Mouse (Mus musculus) hindbrain, embryonic 11.5 days (tissue): ENCODE data around the gene Srrd. TPM values are rescaled to one million over a fixed set of nuclear protein-coding genes. Genes with fewer than 3 reads are reported as not detected.

ENCODE experiments used
- ATAC-seq: fragments of 200-750 bp; cut with Nextera tagmentation; 2 replicates; pipeline ENCODE4 v1.8.0; 2017; ENCODE audit warnings: mild to moderate bottlenecking, moderate TSS enrichment, moderate library complexity; ENCODE audit not compliant: low FRiP score
- DNase-seq: peaks from one replicate; pipeline ENCODE4 v3.0.0-alpha.2; 2015; ENCODE audit warnings: low spot score
- H3K27ac ChIP-seq: fragments of 300-500 bp; sonication (generic); 2 replicates; pipeline ENCODE4 v1.5.1; 2014; ENCODE audit warnings: mild to moderate bottlenecking, low read depth, low read length
- H3K27me3 ChIP-seq: fragments of 300-500 bp; sonication (generic); 2 replicates; pipeline ENCODE4 v1.6.1; 2014; ENCODE audit warnings: mild to moderate bottlenecking, low read length, moderate library complexity, mixed read lengths; ENCODE audit not compliant: control insufficient read depth, insufficient read depth
- H3K36me3 ChIP-seq: fragments of 300-500 bp; sonication (generic); 2 replicates; pipeline ENCODE4 v1.6.1; 2014; ENCODE audit warnings: mild to moderate bottlenecking, low read length, moderate library complexity, mixed read lengths; ENCODE audit not compliant: control insufficient read depth, insufficient read depth
- H3K4me1 ChIP-seq: fragments of 300-500 bp; sonication (generic); replicated peaks from 2 replicates; pipeline ENCODE4 v1.6.1; 2014; ENCODE audit warnings: low read length, mixed read lengths; ENCODE audit not compliant: control insufficient read depth, insufficient read depth
- H3K4me2 ChIP-seq: fragments of 300-500 bp; sonication (generic); replicated peaks from 2 replicates; pipeline ENCODE4 v1.6.1; 2014; ENCODE audit warnings: mild to moderate bottlenecking, low read depth, low read length
- H3K4me3 ChIP-seq: fragments of 300-500 bp; sonication (generic); 2 replicates; pipeline ENCODE4 v1.5.1; 2014; ENCODE audit warnings: low read depth, low read length
- H3K9ac ChIP-seq: fragments of 300-500 bp; sonication (generic); 2 replicates; pipeline ENCODE4 v1.6.1; 2014; ENCODE audit warnings: low read depth, low read length
- H3K9me3 ChIP-seq: fragments of 300-500 bp; sonication (generic); 2 replicates; pipeline ENCODE4 v1.6.1; 2016; ENCODE audit warnings: low read length; ENCODE audit not compliant: control insufficient read depth
- whole genome bisulfite sequencing: fragments of 180-500 bp; shearing (Covaris S2); extraction: QIAGEN DNeasy Blood & Tissue Kit; methylation state at CpG from one replicate; pipeline ENCODE4 v1.1.7; 2014; 5-methylcytosine and 5-hydroxymethylcytosine counted together
- polyA plus RNA-seq: library from polyadenylated mRNA; unstranded; fragments of >200 nt; fragmentation: Nextera tagmentation; extraction: Ambion mirVana; gene quantifications from 2 replicates; pipeline ENCODE4 v1.2.1, GENCODE M21; 2014

The Srrd gene
- polyA plus RNA-seq, 1 experiment from 2014 or later = 49.8 TPM

- Histone ChIP-seq H3K4me3 (no peak overlapping the region), H3K4me2 (no peak overlapping the region), H3K36me3 (no peaks in the 10 kb centered on the region; the same call in 1 of the 2 replicates), H3K9ac (no peak overlapping the region), H3K27me3 (no peaks in the 10 kb centered on the region), H3K4me1 (no peaks in the 10 kb centered on the region; the same call in 1 of the 2 replicates), H3K9me3 (no peaks in the 10 kb centered on the region), H3K27ac (no peak overlapping the region)
- ATAC-seq (no peak), DNase-seq (no peak)
- WGBS = 86% methylated on average over 11 of the region's 11 CpGs
Measured at GRCm38 (mm10) chr5:112381154-112381553, 38.3 kb upstream of the Srrd start.

GRCm38 (mm10) chr5:112378716-112379115 is 35.9 kb upstream of the Srrd start:
- no peaks in the 10 kb centered on the region; the same call in 1 of the 2 replicates for H3K4me1 ChIP-seq
- no peak overlapping the region for H3K9ac ChIP-seq
- ATAC-seq = no peak
- H3K4me2 ChIP-seq = no peak overlapping the region
- no peak overlapping the region for H3K4me3 ChIP-seq
- H3K27me3 ChIP-seq = no peaks in the 10 kb centered on the region
- H3K36me3 ChIP-seq = no peaks in the 10 kb centered on the region
- no peak for DNase-seq
- H3K9me3 ChIP-seq = no peaks in the 10 kb centered on the region
- H3K27ac ChIP-seq = no peak overlapping the region
- WGBS = 81% methylated on average over 6 of the region's 6 CpGs

DNA sequence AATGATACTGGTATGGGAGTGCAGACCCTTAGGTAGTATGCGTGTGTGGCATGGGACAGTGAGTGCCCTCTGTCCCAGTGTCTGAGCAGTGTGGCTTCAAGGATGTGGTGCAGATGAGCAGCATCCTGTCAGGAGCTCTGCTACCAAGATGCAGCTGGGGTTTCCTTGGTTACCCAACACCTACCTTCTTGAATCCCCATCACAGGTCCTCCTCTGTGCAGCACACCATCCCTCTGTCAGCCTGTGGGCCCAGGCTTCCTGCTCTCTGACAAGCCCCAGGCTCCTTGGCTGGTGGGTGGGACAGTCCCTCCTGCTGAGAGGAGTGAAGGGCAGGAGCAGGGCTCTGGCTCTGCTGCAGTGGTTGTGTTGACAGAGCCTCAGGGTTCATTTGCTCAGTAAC is 34.5 kb upstream of the Srrd start:
- Histone ChIP-seq H3K4me3 (no peak overlapping the region), H3K9ac (no peak overlapping the region), H3K36me3 (no peaks in the 10 kb centered on the region), H3K4me1 (peaks cover 2% of the 10 kb centered on the region; the same call in 1 of the 2 replicates), H3K9me3 (no peaks in the 10 kb centered on the region), H3K4me2 (no peak overlapping the region), H3K27me3 (no peaks in the 10 kb centered on the region), H3K27ac (no peak overlapping the region)
- DNase-seq (no peak), ATAC-seq (no peak)
- WGBS = 95% methylated on average over 1 of the region's 1 CpGs

- H3K9ac ChIP-seq = no peak overlapping the region
- no peaks in the 10 kb centered on the region for H3K36me3 ChIP-seq
- 89% methylated on average over 4 of the region's 4 CpGs for WGBS
Measured at GRCm38 (mm10) chr5:112376111-112376510, 33.3 kb upstream of the Srrd start.

DNA sequence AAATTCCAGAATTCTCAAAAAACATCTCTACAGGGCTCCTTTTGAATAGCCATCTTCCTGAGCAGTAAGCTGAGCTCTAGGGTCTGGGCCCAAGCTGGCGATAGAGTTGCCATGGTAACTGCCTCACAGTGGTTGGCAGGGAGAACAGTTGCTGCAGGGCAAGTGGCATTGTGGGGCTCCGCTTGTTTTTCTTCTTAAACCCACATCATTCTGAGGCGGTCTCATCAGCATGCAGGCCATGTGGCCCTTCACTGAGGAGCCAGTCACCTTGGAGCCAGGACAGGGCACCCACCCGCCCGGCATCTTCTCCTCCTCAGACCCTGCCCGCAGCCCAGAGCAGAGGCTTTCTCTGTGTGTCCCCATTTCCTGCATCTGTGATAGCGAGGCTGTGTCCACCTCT is 29.1 kb upstream of the Srrd start:
- Histone ChIP-seq H3K27ac (peak overlapping the region; percentile 53), H3K4me3 (no peak overlapping the region), H3K4me2 (no peak overlapping the region), H3K9me3 (no peaks in the 10 kb centered on the region), H3K9ac (no peak overlapping the region), H3K4me1 (peaks cover 9% of the 10 kb centered on the region; the same call in 1 of the 2 replicates), H3K27me3 (no peaks in the 10 kb centered on the region), H3K36me3 (no peaks in the 10 kb centered on the region)
- ATAC-seq (peak; percentile 78), DNase-seq (peak; percentile 72)
- WGBS = 27% methylated on average over 7 of the region's 7 CpGs

More at GRCm38 (mm10) chr5:112376111-112376510, 33.3 kb upstream of the Srrd start:
- no peak overlapping the region for H3K4me2 ChIP-seq
- H3K4me1 ChIP-seq = peaks cover 5% of the 10 kb centered on the region; the same call in 1 of the 2 replicates
- ATAC-seq = no peak
- H3K27me3 ChIP-seq = no peaks in the 10 kb centered on the region
- no peak for DNase-seq
- no peak overlapping the region for H3K27ac ChIP-seq
- no peak overlapping the region for H3K4me3 ChIP-seq
- H3K9me3 ChIP-seq = no peaks in the 10 kb centered on the region

- Histone ChIP-seq H3K36me3 (no peaks in the 10 kb centered on the region), H3K4me1 (peaks cover 9% of the 10 kb centered on the region; the same call in 1 of the 2 replicates), H3K9ac (no peak overlapping the region), H3K4me3 (no peak overlapping the region), H3K9me3 (no peaks in the 10 kb centered on the region), H3K27ac (no peak overlapping the region), H3K27me3 (no peaks in the 10 kb centered on the region), H3K4me2 (no peak overlapping the region)
- ATAC-seq (no peak), DNase-seq (no peak)
- 94% methylated on average over 12 of the region's 12 CpGs for WGBS
Measured at GRCm38 (mm10) chr5:112370236-112370813, 27.5 kb upstream of the Srrd start.

DNA sequence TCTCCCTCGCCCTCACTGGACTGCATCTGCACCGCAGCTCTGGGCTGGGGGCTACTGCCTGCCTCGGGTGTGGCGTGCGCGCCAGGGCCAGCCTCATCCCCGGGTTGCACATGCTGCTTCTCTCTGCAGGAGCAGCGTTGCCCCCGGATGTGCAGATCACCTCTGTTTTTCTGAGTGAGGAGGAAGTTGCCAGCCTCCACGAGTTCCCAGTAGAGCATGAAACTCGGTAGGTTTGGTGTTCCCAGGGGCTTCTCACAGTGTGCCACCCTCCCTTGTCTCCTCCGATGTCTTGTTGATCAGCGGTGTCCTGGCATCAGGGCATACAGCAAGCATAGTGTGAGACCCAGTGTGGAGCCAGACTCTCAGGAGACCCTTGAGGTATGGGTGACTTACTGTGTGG is 26.5 kb upstream of the Srrd start:
- no peaks in the 10 kb centered on the region for H3K27me3 ChIP-seq
- H3K4me3 ChIP-seq = no peak overlapping the region
- DNase-seq (no peak), ATAC-seq (no peak)
- H3K36me3 ChIP-seq = no peaks in the 10 kb centered on the region
- 91% methylated on average over 13 of the region's 13 CpGs for WGBS
- no peak overlapping the region for H3K27ac ChIP-seq
- no peak overlapping the region for H3K4me2 ChIP-seq
- H3K9ac ChIP-seq = no peak overlapping the region
- H3K9me3 ChIP-seq = no peaks in the 10 kb centered on the region
- H3K4me1 ChIP-seq = peaks cover 9% of the 10 kb centered on the region; the same call in 1 of the 2 replicates

- H3K4me1 ChIP-seq = peaks cover 9% of the 10 kb centered on the region; the same call in 1 of the 2 replicates
- no peak for DNase-seq
- H3K9ac ChIP-seq = no peak overlapping the region
- H3K4me2 ChIP-seq = no peak overlapping the region
- H3K36me3 ChIP-seq = no peaks in the 10 kb centered on the region
- 92% methylated on average over 10 of the region's 10 CpGs for WGBS
- no peak overlapping the region for H3K27ac ChIP-seq
- H3K27me3 ChIP-seq = no peaks in the 10 kb centered on the region
- no peaks in the 10 kb centered on the region for H3K9me3 ChIP-seq
- ATAC-seq = no peak
- H3K4me3 ChIP-seq = no peak overlapping the region
Measured at GRCm38 (mm10) chr5:112368666-112369065, 25.8 kb upstream of the Srrd start.

- no peak overlapping the region for H3K4me2 ChIP-seq
- no peak for DNase-seq
- ATAC-seq = no peak
- H3K36me3 ChIP-seq = no peaks in the 10 kb centered on the region
- H3K4me3 ChIP-seq = no peak overlapping the region
- H3K9ac ChIP-seq = no peak overlapping the region
- WGBS = 89% methylated on average over 12 of the region's 12 CpGs
- no peaks in the 10 kb centered on the region for H3K27me3 ChIP-seq
- peaks cover 9% of the 10 kb centered on the region; the same call in 1 of the 2 replicates for H3K4me1 ChIP-seq
- H3K9me3 ChIP-seq = no peaks in the 10 kb centered on the region
- H3K27ac ChIP-seq = no peak overlapping the region
Measured at GRCm38 (mm10) chr5:112367929-112368328, 25.1 kb upstream of the Srrd start.
